Mouse (Mus musculus) E14TG2a.4 (cell line): ENCODE measurements around the gene Ampd1.

Experiments
- CTCF ChIP-seq: conservative IDR thresholded peaks from 2 replicates; pipeline ENCODE4 v1.5.1; 2014; ENCODE audit warnings: low read length
- NANOG ChIP-seq: IDR thresholded peaks from 2 replicates; pipeline ENCODE4 v1.6.1; 2014; ENCODE audit warnings: borderline replicate concordance, low read length, mixed read lengths
- POU5F1 ChIP-seq: IDR thresholded peaks from 2 replicates; pipeline ENCODE4 v1.6.1; 2014; ENCODE audit warnings: low read length, borderline replicate concordance

DNA sequence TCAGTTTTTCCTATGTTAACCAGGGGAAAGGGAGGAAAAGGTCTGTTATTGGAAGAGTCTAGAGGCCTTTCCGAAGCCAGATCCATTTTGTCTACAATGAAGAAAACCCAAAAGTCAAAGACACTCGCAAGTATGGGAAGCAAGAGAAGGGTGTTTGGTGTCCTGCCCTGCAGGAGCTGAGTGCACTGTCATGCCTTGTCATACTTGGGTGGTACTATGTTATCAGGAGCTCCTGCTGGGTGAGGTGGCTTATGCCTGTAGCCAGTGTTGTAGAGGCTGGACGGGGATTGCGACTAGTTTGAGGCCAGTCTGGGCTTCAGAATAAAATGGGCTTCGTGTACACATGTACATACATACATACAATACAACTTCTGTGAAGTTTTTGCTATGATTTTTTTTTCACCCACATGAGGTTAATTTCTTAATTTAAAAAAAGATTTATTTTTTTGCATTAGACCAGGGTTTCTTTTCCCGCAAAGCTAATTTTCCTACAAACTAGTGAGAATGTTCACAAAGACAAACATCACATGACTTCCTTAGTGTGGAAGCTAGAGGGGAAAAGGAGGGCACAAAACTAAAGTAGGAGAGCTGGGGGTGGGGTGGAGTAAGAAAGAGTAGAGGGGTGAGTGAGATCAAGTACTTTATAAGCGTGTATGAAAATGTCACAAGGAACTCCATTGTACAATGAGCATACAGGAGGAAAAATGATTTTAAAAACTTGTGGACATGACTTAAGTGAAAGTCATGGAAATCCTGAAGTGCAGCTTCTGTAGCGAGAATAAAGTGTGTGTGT lies 55.7 kb downstream of the Ampd1 start:
- no peak for TF ChIP-seq CTCF
- no peak for TF ChIP-seq NANOG
- no peak for TF ChIP-seq POU5F1
